ENCODE assay signal across 10 mouse cellular contexts in genomic region chr4:133865231-133865630, GRCm38 (mm10). TPM values are rescaled to one million over a fixed set of nuclear protein-coding genes. Genes with fewer than 3 reads are reported as not detected.
DNase-seq lines count a peak whose midpoint lies in the region; ATAC-seq and TF ChIP-seq lines count a peak whose summit lies in the region.
"Had no signal": no experiment of that assay in that cellular context is flagged by ENCODE, and none has a peak within 500 bp of the region (broad histone marks: within the 10 kb centered on the region; RNA-seq: fewer than 3 reads in every experiment).

No protein-coding gene starts in this region.

- TF ChIP-seq POLR2A in heart, adult 2 months (IDR thresholded peaks at IDR 0.05; ENCODE audit: insufficient read depth, low read depth, low read length) = no peak
- TF ChIP-seq POLR2A in lung, adult 2 months (IDR thresholded peaks at IDR 0.05; ENCODE audit: borderline replicate concordance, extremely low read depth, low read depth, low read length) = no peak

- peaks cover 3% of the 10 kb centered on the region for H3K4me1 ChIP-seq in heart, adult 2 months (ENCODE audit: control insufficient read depth, insufficient read depth, low read length)
- H3K4me1 ChIP-seq in embryonic facial prominence, embryonic 15.5 days = peaks cover 9% of the 10 kb centered on the region
- peaks cover 12% of the 10 kb centered on the region for H3K4me1 ChIP-seq in neural tube, embryonic 12.5 days
- H3K4me1 ChIP-seq in lung, adult 2 months (ENCODE audit: control insufficient read depth, insufficient read depth, low read length) = no peaks in the 10 kb centered on the region
- H3K4me1 ChIP-seq: limb, embryonic 13.5 days had no signal

- H3K4me3 ChIP-seq in heart, adult 2 months = no peak overlapping the region
- H3K4me3 ChIP-seq in left cerebral cortex, adult 2 months = no peak overlapping the region
- H3K4me3 ChIP-seq in embryonic facial prominence, embryonic 15.5 days (replicated peaks) = no peak overlapping the region
- no peak overlapping the region for H3K4me3 ChIP-seq in neural tube, embryonic 12.5 days
- H3K4me3 ChIP-seq in lung, adult 2 months (replicated peaks; ENCODE audit: extremely low read depth, low read depth, low read length) = no peak overlapping the region
- H3K4me3 ChIP-seq: limb, embryonic 13.5 days had no signal

- H3K36me3 ChIP-seq in heart, adult 2 months (ENCODE audit: control insufficient read depth, insufficient read depth, low read length) = no peaks in the 10 kb centered on the region
- H3K36me3 ChIP-seq in embryonic facial prominence, embryonic 15.5 days = peaks cover 41% of the 10 kb centered on the region
- H3K36me3 ChIP-seq in neural tube, embryonic 12.5 days = peaks cover 16% of the 10 kb centered on the region

- no peak overlapping the region for H3K9ac ChIP-seq in heart, adult 2 months (ENCODE audit: low read depth, low read length)
- H3K9ac ChIP-seq in embryonic facial prominence, embryonic 15.5 days = no peak overlapping the region
- H3K9ac ChIP-seq in neural tube, embryonic 12.5 days = 0 out of 2 replicates have a peak overlapping the region, but pooled peaks have one; percentile 1
- H3K9ac ChIP-seq: limb, embryonic 13.5 days had no signal

- WGBS in heart, adult 2 months = 57% methylated on average over 5 of the region's 5 CpGs
- 68% methylated on average over 5 of the region's 5 CpGs for WGBS in embryonic facial prominence, embryonic 15.5 days
- WGBS in neural tube, embryonic 12.5 days = 84% methylated on average over 5 of the region's 5 CpGs
- 40% methylated on average over 5 of the region's 5 CpGs for WGBS in lung, adult 2 months

- ATAC-seq in embryonic facial prominence, embryonic 15.5 days (ENCODE audit: insufficient number of reproducible peaks, low FRiP score, low TSS enrichment, low read depth) = no peak
- no peak for ATAC-seq in neural tube, embryonic 12.5 days (ENCODE audit: low FRiP score, low read depth)
- ATAC-seq: inflammation-experienced regulatory T-cells, adult 6 months had no signal

- DNase-seq in heart, adult 2 months = no peak
- no peak for DNase-seq in heart, postnatal 36 days
- DNase-seq in left cerebral cortex, adult 2 months (ENCODE audit: extremely low spot score in 1 of 2, low spot score in 2 of 2) = no peak
- no peak for DNase-seq in left cerebral cortex, adult 9 months (ENCODE audit: low spot score in 2 of 2)
- DNase-seq in lung, adult 2 months = no peak
- DNase-seq in gastrocnemius, postnatal 4 days (ENCODE audit: low spot score in 2 of 2) = no peak

- H3K9me3 ChIP-seq in embryonic facial prominence, embryonic 15.5 days (replicated peaks) = no peaks in the 10 kb centered on the region
- H3K9me3 ChIP-seq in neural tube, embryonic 12.5 days = no peaks in the 10 kb centered on the region
- H3K9me3 ChIP-seq: limb, embryonic 13.5 days had no signal

- H3K79me2 ChIP-seq in heart, adult 2 months (replicated peaks; ENCODE audit: control insufficient read depth, insufficient read depth, low read length) = no peaks in the 10 kb centered on the region

- no peak for TF ChIP-seq EP300 in heart, adult 2 months (IDR thresholded peaks at IDR 0.05; ENCODE audit: insufficient read depth, low read depth, low read length)

- H3K27ac ChIP-seq in heart, adult 2 months = peak overlapping the region; percentile 59
- H3K27ac ChIP-seq in left cerebral cortex, adult 2 months = peak overlapping the region; percentile 30; the same call in 1 of the 2 replicates
- 0 out of 2 replicates have a peak overlapping the region, but pooled peaks have one; percentile 60 for H3K27ac ChIP-seq in embryonic facial prominence, embryonic 15.5 days (replicated peaks)
- no peak overlapping the region for H3K27ac ChIP-seq in neural tube, embryonic 12.5 days
- H3K27ac ChIP-seq: limb, embryonic 13.5 days had no signal

- intact Hi-C loops in heart, adult 2 months (cut with DNase I) = no loop called here
- intact Hi-C loops in heart, postnatal 36 days (cut with DNase I) = no loop called here
- intact Hi-C loops in left cerebral cortex, adult 2 months (cut with DNase I) = no loop called here

- TF ChIP-seq CTCF in heart, adult 2 months (IDR thresholded peaks at IDR 0.05) = no peak
- TF ChIP-seq CTCF in left cerebral cortex, adult 2 months (IDR thresholded peaks at IDR 0.05) = no peak
- no peak for TF ChIP-seq CTCF in lung, adult 2 months (IDR thresholded peaks at IDR 0.05; ENCODE audit: insufficient read depth, low read length)

- no peaks in the 10 kb centered on the region for H3K27me3 ChIP-seq in heart, adult 2 months (ENCODE audit: control insufficient read depth, insufficient read depth, low read length)
- no peaks in the 10 kb centered on the region for H3K27me3 ChIP-seq in embryonic facial prominence, embryonic 15.5 days
- H3K27me3 ChIP-seq in neural tube, embryonic 12.5 days (replicated peaks) = no peaks in the 10 kb centered on the region
- H3K27me3 ChIP-seq: limb, embryonic 13.5 days had no signal

- no peak overlapping the region for H3K4me2 ChIP-seq in embryonic facial prominence, embryonic 15.5 days (replicated peaks)
- no peak overlapping the region for H3K4me2 ChIP-seq in neural tube, embryonic 12.5 days (replicated peaks)
- H3K4me2 ChIP-seq: limb, embryonic 13.5 days had no signal

RNA-seq across cellular contexts. Expression of gene Rps6ka1, which starts 22.4 kb away (rescaled TPM):
- total RNA-seq in heart, adult 2 months (2021) = 1 to 10 TPM; 4.4 to 4.8 TPM
- polyA plus RNA-seq in heart, adult 2 months (2012; rRNA removed) = 5.9 and 7.1 TPM in 2 replicates
- 1 to 10 TPM; 5.1 to 6.4 TPM for total RNA-seq in heart, postnatal 36 days (2021)
- 10 to 100 TPM; 11.8 to 12.6 TPM for total RNA-seq in left cerebral cortex, adult 2 months (2021)
- 37.3 and 38.5 TPM in 2 replicates for polyA plus RNA-seq in embryonic facial prominence, embryonic 15.5 days (2015; fragmentation: Nextera tagmentation; extraction: Ambion mirVana)
- 28.7 and 29.2 TPM in 2 replicates for polyA plus RNA-seq in neural tube, embryonic 12.5 days (2016; fragmentation: Nextera tagmentation; extraction: Ambion mirVana)
- polyA plus RNA-seq in lung, adult 2 months (2012; rRNA removed) = 57.2 and 65.6 TPM in 2 replicates
- total RNA-seq in gastrocnemius, postnatal 4 days (2021) = 1 to 10 TPM; 9.0 to 9.6 TPM
